Mouse (Mus musculus) fibroblast of lung, adult 2 months (primary cell): ENCODE measurements around the gene Slc37a3.
"Not testable (repeated sequence)": the region's sequence is repeated elsewhere in the genome, so short reads cannot be mapped to it uniquely, and the experiment has no call there.

Experiments used
- DNase-seq: peaks from one replicate; pipeline ENCODE4 v3.0.0-alpha.2; 2011; ENCODE audit warnings: low read depth

Gene Slc37a3

DNA sequence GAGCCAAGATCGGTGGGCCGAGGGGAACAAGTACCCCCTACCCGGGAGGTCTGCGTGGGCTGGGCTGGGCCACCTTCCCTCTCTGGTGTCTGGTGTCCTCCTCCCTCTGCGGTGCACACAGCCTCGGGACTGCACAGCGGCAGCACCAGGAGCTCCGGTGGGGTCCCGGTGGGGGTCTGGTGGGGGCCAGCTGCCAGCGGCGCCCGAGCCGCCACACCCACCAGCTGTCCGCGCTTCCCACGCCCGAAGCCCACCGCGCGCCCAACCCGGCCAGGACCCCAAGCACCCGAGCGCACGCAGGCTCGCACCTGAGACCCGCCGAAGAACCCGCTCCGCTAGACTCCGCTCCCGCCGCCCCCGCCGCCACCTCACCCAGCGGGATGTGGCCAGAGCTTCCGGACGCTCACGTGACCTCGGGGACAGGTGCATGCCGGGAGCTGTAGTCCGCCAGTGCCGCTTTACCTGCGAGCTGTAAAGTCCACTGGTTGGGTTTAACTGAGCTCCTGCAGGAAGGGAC, at the start of gene Slc37a3:
Slc37a3 (minus strand) TSS at position 365 of the 517 bp plus-strand sequence.
- DNase-seq, result peak; percentile 24

DNA sequence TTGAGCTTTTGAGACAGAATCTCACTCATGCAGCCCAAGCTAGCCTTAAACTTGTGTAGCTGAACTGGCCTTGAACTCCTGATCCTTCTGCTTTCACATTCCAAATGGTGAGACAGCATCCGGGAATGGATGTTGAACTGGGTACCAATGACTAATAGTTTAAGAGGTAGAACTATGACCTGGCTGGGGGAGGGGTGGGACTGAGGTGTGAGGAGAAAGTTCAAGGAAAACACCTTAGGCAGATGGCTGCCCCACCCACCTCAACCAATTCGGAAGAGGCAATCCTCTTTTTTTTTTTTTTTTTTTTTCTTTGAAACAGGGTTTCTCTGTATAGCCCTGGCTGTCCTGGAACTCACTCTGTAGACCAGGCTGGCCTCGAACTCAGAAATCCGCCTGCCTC, 49.2 kb upstream of the Slc37a3 start:
- no peak for DNase-seq

DNA sequence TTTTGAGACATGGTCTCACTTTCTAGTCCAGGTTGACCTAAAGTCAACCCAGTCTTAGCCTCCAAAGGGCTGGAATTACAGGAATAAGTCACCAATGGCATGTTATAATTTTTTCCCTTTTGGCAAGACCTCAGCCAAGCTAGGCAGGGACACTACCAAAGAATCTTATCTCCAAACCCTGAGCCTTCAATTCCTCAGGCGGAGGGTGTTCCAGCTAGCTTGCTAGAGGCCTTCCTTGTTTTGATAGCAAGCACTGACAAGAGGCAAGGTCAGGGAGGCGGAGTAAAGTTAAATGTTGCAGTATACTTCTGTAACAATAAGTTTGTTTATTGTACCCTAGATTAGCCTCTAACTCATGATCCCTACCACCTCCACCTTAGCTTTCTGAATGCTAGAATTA, 47.7 kb upstream of the Slc37a3 start:
- DNase-seq, result no peak

DNA sequence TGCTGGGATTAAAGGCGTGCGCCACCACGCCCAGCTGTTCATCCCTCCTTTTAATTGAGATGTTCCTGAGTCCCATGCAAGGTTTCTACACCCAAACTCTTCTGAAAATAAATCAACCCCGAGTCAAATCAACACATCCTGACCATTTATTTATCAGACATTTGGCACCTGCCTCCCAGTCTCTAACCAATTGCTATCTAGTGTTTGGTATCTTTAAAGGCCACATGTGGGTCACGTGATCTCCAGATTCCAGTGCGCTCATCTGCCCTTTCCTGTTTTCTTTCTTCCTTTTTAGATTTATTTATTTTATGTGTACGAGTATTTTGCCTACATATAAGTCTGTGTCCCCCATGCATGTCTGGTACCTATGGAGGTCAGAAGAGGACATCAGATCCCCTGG, 46.2 kb upstream of the Slc37a3 start:
- DNase-seq, result no peak

DNA sequence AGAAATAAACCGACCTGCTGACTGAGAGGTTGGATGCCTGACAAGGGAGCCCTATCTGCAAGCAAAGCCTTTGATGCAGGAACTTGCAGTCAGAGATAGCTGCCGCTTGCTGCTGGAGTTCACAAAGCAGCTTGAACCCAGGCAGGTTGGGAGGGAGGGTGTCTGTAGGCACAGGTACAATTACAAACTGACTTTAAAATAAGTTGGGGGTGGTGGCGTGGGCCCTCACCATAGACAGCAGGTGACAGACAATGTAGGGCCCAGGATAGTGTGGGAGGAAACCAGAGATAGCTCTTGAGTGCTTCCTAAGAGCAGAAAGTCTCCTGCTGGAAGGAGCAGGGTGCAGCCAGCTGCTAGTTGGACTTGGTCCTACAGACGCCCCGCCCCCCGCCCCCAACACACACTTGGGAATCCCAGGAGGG, 45.7 kb upstream of the Slc37a3 start:
- no peak for DNase-seq

DNA sequence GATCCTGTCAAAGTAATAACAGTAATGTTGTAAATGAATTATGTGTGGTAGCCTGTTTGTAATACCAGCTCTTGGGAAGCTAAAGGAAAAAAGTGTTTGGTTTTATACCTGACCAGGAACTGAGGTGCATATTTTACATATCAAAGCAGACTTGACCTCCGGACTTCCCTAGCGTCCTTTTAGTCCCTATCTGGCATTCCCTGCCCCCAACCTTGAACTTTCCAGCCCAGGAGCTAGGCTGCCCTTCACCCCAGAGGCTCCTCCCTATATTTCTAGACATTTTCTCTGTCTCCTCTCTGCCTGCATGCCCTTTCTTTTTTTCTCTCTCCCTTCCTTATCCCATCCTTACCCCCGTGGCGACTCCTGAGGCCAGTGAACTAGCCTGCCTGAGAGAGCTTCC, 43.4 kb upstream of the Slc37a3 start:
- DNase-seq, result no peak

DNA sequence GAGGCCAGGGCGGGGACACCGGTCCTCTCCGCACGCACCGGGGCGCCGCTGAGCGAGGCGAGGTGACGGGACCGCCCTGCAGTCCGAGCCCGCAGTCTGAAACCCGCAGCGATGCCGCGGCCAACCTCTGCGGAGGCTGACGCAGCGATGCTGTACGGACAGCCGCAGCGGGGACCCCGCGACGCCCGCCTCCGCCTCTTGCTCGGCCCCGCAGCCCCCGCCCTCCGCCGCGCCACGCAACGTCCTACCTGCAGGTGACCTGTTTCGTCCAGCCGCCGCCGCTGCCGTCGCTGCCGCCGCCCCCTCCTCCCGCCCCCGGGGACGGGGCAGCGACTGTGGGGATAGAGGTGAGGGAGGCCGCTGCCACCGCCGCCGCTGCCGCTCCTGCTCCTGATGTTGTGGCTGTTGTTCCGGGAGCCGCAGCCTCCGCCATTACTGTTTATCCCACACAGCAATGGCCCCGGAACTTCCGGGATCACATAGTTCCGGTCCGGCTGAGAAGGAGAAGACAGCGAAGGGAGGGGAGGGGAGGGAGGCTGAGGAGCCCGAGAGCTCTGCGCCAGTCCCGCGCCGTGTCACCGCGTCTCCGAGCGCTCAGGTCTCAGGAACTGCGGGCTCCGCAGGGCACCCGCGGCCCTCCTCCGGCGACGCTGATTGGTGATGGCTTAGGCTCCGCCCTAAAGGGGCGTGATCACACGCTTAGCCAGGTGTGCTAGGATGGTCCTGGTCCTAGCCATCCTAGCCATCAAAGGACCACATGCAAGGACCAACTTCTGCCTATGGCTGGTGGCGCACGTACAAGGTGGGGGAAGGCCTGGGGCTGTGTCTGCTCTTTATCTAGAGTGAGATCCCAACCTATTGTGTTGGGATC, 42.6 kb upstream of the Slc37a3 start, which contains the start of gene Mkrn1:
Mkrn1 (minus strand) TSS at position 612 of the 871 bp plus-strand sequence.
- peak; percentile 33 for DNase-seq

DNA sequence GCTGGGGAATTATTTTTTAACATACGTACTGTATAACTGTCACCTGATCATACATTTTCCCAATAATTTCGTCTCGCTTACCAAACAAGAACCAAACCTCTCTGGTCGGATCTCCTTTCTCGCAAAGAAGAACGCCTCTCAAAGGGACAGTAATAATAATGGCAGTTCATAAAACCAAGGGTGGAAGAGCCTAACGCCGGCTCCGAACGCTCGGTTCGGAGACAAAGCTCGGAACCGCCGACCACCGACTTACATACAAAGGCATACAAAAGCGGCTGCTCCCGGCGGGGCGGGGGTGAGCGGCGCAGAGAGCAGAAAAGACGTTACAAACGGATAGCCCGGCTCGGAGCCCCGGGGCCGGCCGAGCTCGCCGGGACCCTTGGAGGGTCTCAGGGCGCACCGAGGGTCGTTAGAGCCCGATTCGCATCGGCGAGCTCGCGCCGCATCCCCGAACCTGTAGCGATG, 41.9 kb upstream of the Slc37a3 start:
- DNase-seq, result no peak

DNA sequence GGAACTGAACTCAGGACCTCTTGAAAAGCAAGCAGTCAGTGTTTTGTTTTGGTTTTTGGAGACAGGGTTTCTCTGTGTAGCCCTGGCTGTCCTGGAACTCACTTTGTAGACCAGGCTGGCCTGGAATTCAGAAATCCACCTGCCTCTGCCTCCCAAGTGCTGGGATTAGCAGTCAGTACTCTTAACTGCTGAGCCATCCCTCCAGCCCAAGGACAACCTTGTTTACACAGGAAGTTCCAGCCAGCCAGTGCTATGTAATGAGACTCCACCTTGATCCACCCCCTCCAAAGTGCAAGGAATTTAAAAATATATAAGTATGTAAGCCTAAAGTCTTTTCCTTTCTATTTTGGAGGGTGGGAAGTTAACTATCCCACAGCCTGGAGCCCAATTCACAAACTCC, 39.2 kb upstream of the Slc37a3 start:
- not testable (repeated sequence) for DNase-seq

DNA sequence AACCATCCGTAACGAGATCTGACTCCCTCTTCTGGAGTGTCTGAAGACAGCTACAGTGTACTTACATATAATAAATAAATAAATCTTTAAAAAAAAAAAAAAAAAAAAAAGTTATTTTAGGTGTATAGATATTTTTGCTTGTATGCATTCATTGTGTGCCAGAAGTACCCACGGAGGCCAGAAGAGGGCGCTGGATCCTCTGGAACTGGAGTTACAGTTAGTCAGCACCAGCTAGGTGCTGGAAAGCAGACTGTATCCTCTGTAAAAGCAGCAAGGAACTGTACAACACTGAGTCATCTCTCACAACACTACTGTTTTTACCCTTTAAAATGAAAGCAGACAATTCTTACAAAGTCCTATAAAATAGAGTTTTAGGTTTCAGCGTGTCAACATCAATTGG, 38.3 kb upstream of the Slc37a3 start:
- peak; percentile 61 for DNase-seq

DNA sequence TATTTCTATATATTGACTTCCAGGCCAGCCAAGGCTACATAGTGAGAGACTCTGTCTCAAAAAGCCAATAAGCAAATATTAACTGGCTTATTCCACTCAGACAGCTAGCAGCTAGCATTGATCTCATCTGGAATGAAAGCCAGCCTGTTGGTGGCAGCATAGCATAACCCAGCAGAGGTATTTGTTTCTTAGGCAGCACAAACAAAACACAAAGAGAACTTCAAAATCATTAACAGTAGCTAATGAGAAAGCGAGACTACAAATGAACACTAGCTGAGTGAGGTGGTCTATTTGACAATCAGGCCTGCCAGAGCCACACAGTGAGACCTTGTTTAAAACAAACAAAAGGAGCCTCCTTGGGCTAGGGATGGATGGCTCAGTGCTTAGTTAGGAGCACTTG, 36.6 kb upstream of the Slc37a3 start:
- DNase-seq, result no peak

DNA sequence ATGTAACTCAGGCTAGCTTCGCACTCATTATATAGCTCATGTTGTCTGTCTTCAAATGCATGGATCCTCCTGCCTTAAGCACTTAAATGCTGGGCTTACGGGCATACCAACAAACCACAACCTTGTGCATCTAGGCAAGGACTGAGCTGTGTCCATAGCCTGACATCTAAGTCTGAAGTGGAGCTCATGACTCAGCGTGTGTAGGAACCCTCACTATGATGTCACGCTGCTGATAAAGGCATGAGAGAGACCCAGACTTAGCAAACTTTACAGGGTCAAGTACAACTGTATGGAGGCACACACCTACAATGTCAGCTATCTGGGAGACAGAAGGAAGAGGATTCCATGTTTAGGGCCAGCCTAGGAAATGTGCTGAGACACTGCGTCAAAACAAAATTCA, 29.0 kb upstream of the Slc37a3 start:
- DNase-seq, result no peak

DNA sequence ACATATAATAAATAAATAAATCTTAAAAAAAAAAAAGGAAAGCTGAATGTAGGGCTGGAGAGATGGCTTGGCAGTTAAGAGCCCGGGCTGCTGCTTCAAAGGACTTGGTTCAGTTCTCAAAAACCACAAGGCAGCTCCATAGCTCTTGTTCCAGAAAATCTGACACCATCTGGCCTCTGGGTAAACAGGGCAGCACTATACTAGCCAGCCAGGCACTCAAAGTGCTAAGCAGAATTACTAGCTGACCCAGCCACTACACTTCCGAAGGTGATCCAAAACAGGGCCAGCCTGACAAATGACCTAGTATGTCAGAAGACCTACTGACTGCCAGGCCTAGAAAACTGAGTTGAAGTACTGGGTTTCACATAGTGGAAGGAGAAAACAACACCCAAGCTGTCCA, 25.7 kb upstream of the Slc37a3 start:
- DNase-seq, result peak; percentile 29

DNA sequence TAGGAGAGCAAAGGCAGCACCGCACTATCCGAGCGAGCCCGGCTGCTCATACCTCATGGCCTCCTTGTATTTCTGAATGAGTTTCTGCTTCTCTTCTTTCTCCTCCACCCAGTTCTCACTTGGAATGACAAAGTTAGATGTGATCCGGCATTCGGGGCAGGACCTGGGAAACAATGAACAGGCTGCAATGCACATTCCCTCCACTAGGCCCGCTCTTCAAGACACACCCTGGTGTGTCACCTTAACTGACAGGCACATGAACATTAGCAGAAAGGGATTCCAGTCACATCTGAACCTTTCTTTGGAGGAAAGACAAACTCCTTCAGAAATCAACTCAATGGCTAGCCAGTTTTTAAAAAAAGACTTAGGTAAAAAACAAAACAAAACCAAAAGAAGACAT, 22.9 kb upstream of the Slc37a3 start:
- no peak for DNase-seq

DNA sequence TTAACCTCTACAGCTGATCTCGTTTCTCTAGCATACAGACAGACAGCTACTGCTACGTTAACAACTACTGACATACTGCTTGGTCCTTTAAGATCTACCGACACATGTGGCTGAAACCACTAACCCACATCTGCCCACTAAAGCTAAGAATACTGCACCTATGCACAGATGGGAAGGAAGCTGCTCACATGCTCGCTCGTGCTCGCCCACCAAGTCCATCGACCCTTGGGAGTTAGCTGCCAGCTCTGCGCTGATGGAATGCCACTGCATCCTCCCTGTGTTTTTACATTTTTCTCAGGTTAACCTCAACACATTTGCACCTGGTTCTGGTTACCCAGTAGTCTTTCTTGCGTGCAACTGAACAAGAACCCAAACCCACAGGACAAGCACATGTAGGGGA, 20.9 kb upstream of the Slc37a3 start:
- no peak for DNase-seq

DNA sequence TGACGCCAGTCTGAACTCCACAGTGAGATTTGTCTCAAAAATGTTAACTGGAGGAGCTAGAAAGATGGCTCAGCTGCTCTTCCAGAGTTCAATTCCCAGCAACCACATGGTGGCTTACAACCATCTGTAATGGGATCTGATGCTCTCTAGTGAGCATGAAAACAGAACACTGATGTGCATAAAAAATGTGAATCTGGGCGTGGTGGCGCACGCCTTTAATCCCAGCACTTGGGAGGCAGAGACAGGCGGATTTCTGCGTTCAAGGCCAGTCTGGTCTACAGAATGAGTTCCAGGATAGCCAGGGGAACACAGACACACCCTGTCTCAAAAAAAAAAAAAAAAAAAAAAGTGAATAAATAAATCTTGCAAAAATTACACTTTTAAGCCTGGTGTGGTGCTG, 19.6 kb upstream of the Slc37a3 start:
- DNase-seq, result no peak

DNA sequence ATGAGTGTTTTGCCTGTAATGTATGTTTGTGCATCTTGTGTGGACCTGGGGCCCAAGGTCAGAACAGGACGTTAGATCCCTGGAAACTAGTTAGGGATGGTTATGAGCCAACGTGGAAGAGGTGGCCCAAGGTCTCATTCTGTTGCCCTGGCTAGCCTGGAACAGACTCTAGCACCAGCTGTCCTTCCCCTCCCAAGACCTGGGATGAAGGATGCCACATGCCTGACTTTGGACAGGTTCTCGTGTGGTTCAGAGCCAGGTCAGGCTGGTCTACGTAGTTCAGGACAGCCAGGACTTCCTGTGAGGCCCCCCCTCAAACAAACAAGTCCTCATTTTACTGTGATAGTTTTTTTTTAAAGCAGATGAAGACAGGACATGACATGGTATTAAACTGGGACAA, 18.4 kb upstream of the Slc37a3 start:
- DNase-seq, result no peak

DNA sequence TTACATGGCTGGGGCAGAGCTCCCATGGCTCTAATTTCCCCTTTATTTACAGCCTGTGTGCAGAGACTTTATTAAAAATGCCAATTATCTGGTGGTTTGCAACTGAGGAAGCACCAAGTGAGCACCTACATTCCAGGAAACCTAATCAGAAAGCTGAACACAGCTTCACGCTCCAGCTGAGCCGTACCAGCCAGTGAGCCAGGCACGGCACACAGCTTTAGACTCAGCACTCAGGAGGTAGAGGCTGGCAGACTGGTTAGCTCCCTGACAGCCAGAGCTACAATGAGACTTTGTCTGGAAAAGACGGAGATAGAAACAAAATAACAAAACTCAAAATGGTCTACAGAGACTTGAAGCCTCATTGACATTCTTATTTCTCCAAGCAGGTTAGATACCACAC, 18.0 kb upstream of the Slc37a3 start:
- DNase-seq, result no peak

DNA sequence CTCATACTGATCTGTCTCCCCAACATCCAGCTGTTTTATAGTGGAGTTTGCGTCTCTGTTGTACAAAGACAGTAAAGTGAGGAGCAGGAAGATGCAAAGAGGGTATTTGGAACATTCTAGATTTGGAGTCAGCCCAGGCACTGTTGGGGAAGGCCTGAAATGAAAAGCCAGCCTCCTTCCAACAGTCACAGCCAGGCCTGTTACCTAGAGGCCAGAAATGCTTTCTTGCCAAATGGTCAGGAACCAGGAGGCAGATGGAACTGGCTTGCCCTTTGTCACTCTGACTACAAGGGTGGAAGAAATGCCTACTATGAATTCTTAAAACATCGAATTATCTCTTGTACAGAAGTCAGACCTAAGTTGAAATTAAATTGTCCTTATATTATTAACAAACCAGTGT, 12.5 kb upstream of the Slc37a3 start:
- DNase-seq, result no peak

DNA sequence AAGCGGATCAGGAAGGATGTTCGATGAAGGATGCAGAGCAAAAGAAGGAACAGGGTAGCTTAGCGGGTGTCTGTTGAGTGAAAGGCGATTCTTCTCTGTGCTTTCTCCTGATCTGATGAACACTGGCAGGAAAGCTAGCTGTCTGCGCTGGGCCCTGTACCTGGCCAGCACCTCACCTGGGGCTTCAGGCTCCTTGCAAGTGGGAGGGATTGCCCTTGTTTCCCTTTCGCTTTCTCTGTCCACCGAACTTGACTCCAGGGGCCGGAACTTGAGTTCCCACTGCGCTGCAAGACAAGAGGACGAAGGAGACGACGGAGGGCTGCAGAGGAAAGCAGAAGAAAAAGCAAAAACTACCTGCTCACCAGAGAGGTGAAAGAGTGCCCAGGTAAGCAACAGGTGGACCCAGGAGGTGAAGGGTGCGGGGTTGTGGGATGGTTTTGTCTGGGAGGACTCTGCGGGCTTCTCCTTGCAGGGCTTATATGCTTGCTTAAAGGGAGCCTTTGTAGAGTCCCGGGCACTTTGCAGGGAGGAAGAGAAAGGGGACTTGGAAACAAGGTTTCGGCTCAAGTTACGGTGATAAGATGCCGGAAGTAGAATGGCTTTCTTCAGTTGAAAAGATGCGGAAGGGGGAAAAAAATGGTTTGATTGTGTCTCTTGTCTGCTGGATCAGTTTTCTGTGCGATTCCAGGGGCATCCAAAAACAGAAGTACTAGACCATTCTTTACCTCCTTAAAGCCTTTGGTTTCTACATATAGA, 3.8 kb upstream of the Slc37a3 start, which contains the start of gene Rab19:
Rab19 (plus strand) TSS at position 51 of the 756 bp plus-strand sequence.
- no peak for DNase-seq

DNA sequence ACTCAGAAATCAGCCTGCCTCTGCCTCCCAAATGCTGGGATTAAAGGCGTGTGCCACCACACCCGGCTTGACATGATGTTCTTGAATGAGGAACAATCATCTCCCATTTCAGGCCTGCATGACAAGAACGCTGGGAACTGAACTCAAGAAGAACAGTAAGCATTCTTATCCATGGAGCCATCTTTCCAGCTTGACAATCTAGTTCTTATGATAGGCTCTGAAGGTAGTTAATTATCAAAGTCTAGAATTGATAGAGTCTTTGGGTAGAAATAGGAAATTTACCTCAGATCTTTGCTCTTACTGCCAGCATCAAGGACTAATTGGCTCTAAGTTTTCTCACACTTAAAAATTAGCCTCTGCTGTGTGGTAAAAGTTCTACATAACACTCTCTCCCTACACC, 2.8 kb upstream of the Slc37a3 start:
- DNase-seq, result no peak

DNA sequence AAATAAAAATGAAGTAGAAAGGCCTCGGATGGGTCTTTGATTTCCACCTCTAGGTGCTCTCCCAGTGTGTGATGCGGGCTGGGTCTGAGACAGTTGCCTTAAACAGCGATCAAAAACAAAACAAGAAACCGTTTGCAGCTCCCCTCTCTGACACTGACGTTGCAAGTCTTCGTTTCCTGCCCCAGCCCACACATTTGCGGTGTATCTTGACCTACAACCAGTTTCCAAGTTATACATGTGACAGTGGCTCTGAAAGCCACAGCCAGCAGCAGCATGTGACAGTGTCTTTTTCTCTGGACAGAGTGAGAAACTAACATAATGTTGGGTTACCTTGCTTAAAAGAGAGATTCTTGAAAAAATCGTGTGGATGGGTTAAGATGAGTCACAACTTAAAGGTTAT, 2.3 kb upstream of the Slc37a3 start:
- no peak for DNase-seq

DNA sequence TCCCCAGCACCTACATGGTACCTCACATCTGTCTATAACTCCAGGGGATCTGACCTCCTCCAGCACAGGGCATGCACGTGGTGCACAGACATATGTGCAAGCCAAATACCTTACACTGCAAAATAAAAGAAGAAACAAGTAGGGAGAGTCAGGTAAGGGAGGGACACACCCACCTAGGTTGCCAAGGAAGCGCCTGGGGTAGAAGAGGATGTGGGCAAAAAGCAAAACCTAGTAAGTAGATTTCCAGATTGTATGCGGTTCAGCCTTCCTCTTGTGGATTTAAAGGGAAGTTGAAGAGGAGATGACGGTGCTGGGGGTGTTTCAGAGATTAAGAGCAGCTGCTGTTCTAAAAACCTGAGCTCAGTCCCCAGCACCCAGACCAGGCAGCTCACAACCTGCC, 1.7 kb upstream of the Slc37a3 start:
- no peak for DNase-seq
